Mouse (Mus musculus) midbrain, embryonic 16.5 days (tissue): ENCODE data around the gene Frmpd2. TPM values are rescaled to one million over a fixed set of nuclear protein-coding genes. Genes with fewer than 3 reads are reported as not detected.

Experiments
- ATAC-seq: fragments of 200-750 bp; cut with Nextera tagmentation; 2 replicates; pipeline ENCODE4 v1.8.0; 2017; ENCODE audit warnings: moderate TSS enrichment
- H3K27ac ChIP-seq: fragments of 300-500 bp; sonication (generic); 2 replicates; pipeline ENCODE4 v1.5.1; 2014; ENCODE audit warnings: mild to moderate bottlenecking, low read length, mixed read lengths
- H3K27me3 ChIP-seq: fragments of 300-500 bp; sonication (generic); 2 replicates; pipeline ENCODE4 v1.6.1; 2014; ENCODE audit warnings: low read depth, low read length, mixed read lengths; ENCODE audit not compliant: control insufficient read depth, insufficient read depth
- H3K36me3 ChIP-seq: fragments of 300-500 bp; sonication (generic); 2 replicates; pipeline ENCODE4 v1.6.1; 2014; ENCODE audit warnings: mild to moderate bottlenecking, low read length, moderate library complexity, mixed read lengths; ENCODE audit not compliant: control insufficient read depth, insufficient read depth
- H3K4me1 ChIP-seq: fragments of 300-500 bp; sonication (generic); 2 replicates; pipeline ENCODE4 v1.6.1; 2014; ENCODE audit warnings: mild to moderate bottlenecking, low read length, mixed read lengths; ENCODE audit not compliant: control insufficient read depth, insufficient read depth
- H3K4me2 ChIP-seq: fragments of 300-500 bp; sonication (generic); 2 replicates; pipeline ENCODE4 v1.6.1; 2014; ENCODE audit warnings: mild to moderate bottlenecking, low read length, mixed read lengths
- H3K4me3 ChIP-seq: fragments of 300-500 bp; sonication (generic); 2 replicates; pipeline ENCODE4 v1.5.1; 2014; ENCODE audit warnings: low read depth, mild to moderate bottlenecking, low read length, moderate library complexity, mixed read lengths
- H3K9ac ChIP-seq: fragments of 300-500 bp; sonication (generic); 2 replicates; pipeline ENCODE4 v1.6.1; 2014; ENCODE audit warnings: low read depth, low read length, mixed read lengths
- H3K9me3 ChIP-seq: fragments of 300-500 bp; sonication (generic); replicated peaks from 2 replicates; pipeline ENCODE4 v1.6.1; 2014; ENCODE audit warnings: mild to moderate bottlenecking, low read length, mixed read lengths; ENCODE audit not compliant: control insufficient read depth, poor library complexity, severe bottlenecking
- WGBS: fragments of 180-500 bp; shearing (Covaris S2); extraction: QIAGEN DNeasy Blood & Tissue Kit; methylation state at CpG from one replicate; pipeline ENCODE4 v1.1.7; 2014; 5-methylcytosine and 5-hydroxymethylcytosine counted together
- polyA plus RNA-seq: library from polyadenylated mRNA; unstranded; fragments of >200 nt; fragmentation: Nextera tagmentation; extraction: Ambion mirVana; gene quantifications from 2 replicates; pipeline ENCODE4 v1.2.1, GENCODE M21; 2015

Gene Frmpd2
- polyA plus RNA-seq, 1 experiment from 2014 or later, result 0.48 TPM

DNA sequence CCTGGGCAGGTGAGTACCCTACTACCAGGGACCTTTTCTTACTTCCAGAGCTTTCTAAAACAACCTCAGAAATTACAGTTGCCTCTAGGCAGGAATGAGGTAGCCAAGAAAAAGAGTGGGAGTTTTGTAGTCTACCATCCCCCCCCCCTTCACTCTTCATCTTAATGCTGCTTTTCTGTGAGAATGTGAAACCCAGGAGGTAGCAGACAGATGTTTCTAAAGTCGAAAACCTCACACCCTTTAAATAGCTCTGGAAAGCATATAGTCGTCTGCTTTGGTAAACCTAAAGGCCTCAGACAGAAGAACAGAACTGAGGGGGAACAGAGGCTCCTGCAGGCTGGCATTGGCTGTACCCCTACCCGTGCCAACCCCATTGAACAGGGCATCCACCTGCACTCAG, 77.2 kb downstream of the Frmpd2 start:
- no peak for ATAC-seq
- WGBS, result 75% methylated on average over 3 of the region's 3 CpGs
- no peak overlapping the region for H3K4me3 ChIP-seq

DNA sequence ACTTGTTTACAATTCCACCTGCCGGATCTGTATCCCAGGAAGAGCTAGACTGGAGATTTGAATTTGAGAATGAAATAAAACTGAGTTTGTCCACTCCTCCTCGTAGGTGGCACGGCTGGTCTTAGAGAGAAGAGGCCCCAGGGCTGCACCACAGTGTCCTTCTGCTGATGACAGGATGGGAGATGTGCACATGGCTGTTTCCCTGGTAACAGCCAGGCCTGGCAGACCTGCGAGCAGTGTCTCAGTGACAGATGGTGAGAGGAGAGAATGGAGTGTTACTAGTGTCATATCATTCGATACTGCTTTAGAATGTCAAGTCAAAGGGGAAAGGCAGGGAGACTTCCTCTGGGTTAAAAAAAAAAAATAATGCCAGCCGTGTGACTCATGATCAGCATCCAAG, 78.4 kb downstream of the Frmpd2 start:
- 41% methylated on average over 6 of the region's 6 CpGs for WGBS
- no peak overlapping the region for H3K4me2 ChIP-seq
- no peaks in the 10 kb centered on the region for H3K36me3 ChIP-seq
- no peak overlapping the region for H3K4me3 ChIP-seq
- peak overlapping the region; percentile 61 for H3K27ac ChIP-seq
- no peak overlapping the region; the same call in 1 of the 2 replicates for H3K9ac ChIP-seq
- ATAC-seq, result peak; percentile 93
- H3K27me3 ChIP-seq, result no peaks in the 10 kb centered on the region
- H3K4me1 ChIP-seq, result peaks cover 7% of the 10 kb centered on the region
- no peaks in the 10 kb centered on the region for H3K9me3 ChIP-seq

More for the DNA sequence above, 77.2 kb downstream of the Frmpd2 start:
- peaks cover 7% of the 10 kb centered on the region for H3K4me1 ChIP-seq
- no peak overlapping the region for H3K9ac ChIP-seq
- no peak overlapping the region for H3K27ac ChIP-seq
- no peaks in the 10 kb centered on the region for H3K36me3 ChIP-seq
- H3K27me3 ChIP-seq, result no peaks in the 10 kb centered on the region
- H3K9me3 ChIP-seq, result no peaks in the 10 kb centered on the region
- no peak overlapping the region for H3K4me2 ChIP-seq

DNA sequence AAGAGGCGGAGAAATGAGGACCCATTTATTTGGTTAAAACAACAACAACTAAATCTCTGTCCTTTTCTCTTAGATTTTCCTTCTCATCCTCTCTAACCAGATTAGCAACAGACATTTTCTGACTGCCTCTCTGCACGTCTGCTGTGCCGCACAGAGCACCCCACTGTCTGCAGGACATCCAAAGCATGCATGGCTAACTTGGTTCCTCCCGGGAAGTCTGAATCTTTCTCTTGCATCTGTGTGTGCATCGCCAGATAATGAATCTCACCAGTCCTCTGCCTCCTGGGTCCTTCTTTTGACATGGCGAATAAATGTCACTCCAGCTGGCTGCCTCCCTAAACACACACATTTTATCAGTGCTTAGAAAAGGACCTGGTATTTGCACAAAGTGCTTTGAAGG, 99.2 kb downstream of the Frmpd2 start:
- H3K27me3 ChIP-seq, result no peaks in the 10 kb centered on the region
- peaks cover 9% of the 10 kb centered on the region for H3K4me1 ChIP-seq
- H3K27ac ChIP-seq, result peak overlapping the region; percentile 23; the same call in 1 of the 2 replicates
- H3K4me2 ChIP-seq, result no peak overlapping the region
- H3K9me3 ChIP-seq, result no peaks in the 10 kb centered on the region
- H3K4me3 ChIP-seq, result no peak overlapping the region
- H3K9ac ChIP-seq, result no peak overlapping the region
- peak; percentile 60; the same call in 1 of the 2 replicates for ATAC-seq
- no peaks in the 10 kb centered on the region for H3K36me3 ChIP-seq
- 17% methylated on average over 6 of the region's 6 CpGs for WGBS

DNA sequence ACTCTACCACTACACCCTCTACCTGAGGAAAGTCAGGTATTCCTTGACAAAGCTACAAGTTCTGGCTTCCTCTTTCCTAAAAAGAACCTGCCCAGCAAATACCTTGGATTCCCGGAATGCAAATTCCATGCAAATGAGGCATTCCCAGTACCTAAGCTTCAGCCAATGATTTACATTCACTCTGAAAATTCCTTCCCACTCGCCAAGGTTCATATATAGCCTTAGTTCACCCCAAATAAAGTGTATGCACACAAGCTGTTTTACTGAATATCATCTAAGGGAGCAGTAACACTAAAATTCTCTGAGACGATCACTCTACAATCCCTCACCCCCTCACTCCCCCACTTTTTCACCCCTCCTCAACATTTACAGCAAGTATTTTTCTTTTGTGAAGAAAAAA, 102.1 kb downstream of the Frmpd2 start:
- H3K27ac ChIP-seq, result no peak overlapping the region
- ATAC-seq, result no peak
- H3K4me1 ChIP-seq, result peaks cover 9% of the 10 kb centered on the region
- H3K4me3 ChIP-seq, result no peak overlapping the region
- no peak overlapping the region for H3K9ac ChIP-seq
- H3K9me3 ChIP-seq, result no peaks in the 10 kb centered on the region
- H3K36me3 ChIP-seq, result no peaks in the 10 kb centered on the region
- no peak overlapping the region for H3K4me2 ChIP-seq
- H3K27me3 ChIP-seq, result no peaks in the 10 kb centered on the region
- WGBS, result 73% methylated on average over 3 of the region's 3 CpGs

DNA sequence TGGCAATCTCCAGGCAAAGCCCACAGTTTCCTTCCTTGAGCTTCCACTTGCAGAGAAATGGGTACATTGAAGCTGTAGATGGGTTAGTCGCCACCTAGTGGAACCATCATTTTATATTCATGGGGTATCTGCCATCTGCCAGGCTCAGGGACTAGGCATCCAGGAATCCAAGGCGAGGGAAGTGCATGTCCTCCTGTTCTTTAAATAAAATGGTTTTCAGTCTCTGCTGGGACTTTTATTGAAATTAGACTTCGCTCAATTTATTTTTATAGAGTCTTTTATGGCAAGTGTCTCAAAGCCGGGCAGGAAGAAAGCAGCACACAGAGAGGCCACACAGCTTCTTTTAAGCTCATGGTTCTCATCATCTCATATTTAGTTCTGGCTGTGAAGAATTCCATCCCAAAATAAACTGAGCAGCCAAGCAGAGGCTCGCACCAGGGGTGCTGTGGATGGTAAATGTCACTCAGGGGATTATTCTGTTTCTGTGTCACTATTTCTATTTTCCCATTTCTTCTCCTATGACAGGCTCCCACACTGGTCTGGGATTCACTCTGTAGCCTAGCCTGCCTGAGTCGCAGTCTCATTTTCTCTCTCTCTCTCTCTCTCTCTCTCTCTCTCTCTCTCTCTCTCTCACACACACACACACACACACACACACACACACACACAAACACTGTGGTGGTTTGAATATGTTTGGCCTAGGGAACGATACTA, 108.4 kb downstream of the Frmpd2 start:
- H3K27me3 ChIP-seq, result no peaks in the 10 kb centered on the region
- H3K9ac ChIP-seq, result no peak overlapping the region
- no peaks in the 10 kb centered on the region for H3K4me1 ChIP-seq
- WGBS, result 66% methylated on average over 7 of the region's 7 CpGs
- ATAC-seq, result no peak
- no peak overlapping the region for H3K4me2 ChIP-seq
- no peaks in the 10 kb centered on the region for H3K36me3 ChIP-seq
- H3K27ac ChIP-seq, result no peak overlapping the region
- H3K4me3 ChIP-seq, result no peak overlapping the region
- H3K9me3 ChIP-seq, result no peaks in the 10 kb centered on the region

DNA sequence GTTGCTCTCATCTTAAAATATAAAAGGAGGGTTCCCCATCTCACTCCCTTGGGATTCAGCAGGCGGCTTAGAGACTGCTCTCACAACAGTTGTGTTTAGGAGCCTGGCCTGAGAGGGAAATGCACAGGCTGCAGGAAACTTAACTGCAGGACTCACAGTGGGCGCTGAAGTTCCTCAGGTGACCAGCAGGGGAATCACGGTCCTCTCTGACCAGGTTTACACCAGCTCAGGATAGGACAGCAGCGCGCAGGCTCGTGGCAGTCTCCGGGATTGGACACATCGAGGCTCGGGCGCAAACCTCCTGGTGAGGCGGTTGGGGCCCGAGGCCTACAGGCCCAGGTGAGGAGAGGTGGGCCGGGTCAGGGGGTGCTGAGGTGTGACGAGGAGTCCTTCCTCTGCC, 117.5 kb downstream of the Frmpd2 start, which contains the start of gene Ptpn20:
Ptpn20 (plus strand) TSS at position 257 of the 400 bp plus-strand sequence.
- 67% methylated on average over 14 of the region's 14 CpGs for WGBS
- Histone ChIP-seq H3K4me1 (no peaks in the 10 kb centered on the region), H3K4me3 (no peak within 1 kb of the TSS), H3K4me2 (no peak within 1 kb of the TSS), H3K9ac (no peak within 1 kb of the TSS), H3K27ac (no peak within 1 kb of the TSS), H3K9me3 (no peaks in the 10 kb centered on the region), H3K27me3 (no peaks in the 10 kb centered on the region), H3K36me3 (no peaks in the 10 kb centered on the region)
- no peak for ATAC-seq

DNA sequence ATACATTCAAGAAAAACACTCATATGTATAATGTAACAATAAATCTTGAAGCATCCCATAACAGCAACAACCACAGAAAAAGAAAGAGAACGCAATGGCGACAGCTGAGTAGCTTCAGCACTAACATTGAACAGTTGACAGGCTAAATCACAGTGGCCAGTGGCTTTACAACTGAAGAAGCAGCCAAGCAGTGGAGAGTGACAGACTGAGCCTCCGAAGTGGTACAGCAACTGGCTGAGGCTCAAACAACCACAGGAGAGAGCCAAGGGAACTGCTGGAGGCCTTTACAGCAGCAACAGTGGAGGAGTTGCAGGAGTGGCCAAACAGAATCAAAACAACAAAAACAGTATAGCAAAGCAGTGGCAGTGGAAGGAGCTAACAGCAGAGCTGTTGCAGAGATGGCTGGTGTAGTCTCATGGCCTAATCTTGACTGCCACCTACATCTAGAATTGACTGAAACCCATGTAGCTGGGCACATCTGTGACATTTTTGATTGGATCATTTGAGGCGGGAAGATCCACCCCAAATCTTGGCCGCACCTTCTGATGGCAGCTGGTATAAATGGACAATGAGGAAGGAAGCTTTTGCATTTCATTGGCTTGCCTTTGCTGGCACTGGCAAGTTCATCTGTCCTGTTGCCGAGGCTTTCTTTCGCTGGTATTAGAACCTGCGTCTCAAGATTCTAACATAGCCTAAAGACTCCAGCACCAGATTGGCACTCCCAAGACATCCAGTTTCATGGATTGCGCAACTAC, 127.1 kb downstream of the Frmpd2 start:
- no peaks in the 10 kb centered on the region for H3K9me3 ChIP-seq
- H3K9ac ChIP-seq, result no peak overlapping the region
- WGBS, result 91% methylated on average over 9 of the region's 9 CpGs
- H3K4me1 ChIP-seq, result no peaks in the 10 kb centered on the region
- H3K36me3 ChIP-seq, result no peaks in the 10 kb centered on the region
- H3K4me2 ChIP-seq, result no peak overlapping the region
- ATAC-seq, result no peak
- H3K4me3 ChIP-seq, result no peak overlapping the region
- H3K27ac ChIP-seq, result no peak overlapping the region
- no peaks in the 10 kb centered on the region for H3K27me3 ChIP-seq

DNA sequence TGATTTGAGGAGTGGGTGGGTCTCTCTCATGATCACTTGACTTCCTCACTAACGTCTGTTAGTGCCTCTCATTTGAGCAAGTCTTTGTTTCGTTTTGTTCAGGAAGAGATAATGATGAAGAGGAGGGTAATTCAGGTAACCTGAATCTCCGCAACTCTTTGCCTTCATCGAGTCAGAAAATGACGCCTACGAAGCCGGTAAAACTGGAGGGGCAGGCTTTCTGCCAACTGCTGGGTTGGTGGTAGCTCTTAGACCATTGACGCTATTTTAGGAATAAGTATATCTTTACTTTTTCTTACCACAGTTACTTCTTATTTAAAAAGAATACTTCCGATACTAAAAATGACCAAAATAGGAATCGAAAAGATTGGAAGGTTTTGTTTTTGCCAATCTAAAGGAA, 135.9 kb downstream of the Frmpd2 start:
- WGBS, result 92% methylated on average over 10 of the region's 10 CpGs
- ATAC-seq, result no peak

More for the DNA sequence above, 135.9 kb downstream of the Frmpd2 start:
- Histone ChIP-seq H3K27ac (no peak overlapping the region), H3K9me3 (no peaks in the 10 kb centered on the region; the same call in 1 of the 2 replicates), H3K4me1 (no peaks in the 10 kb centered on the region), H3K4me3 (no peak overlapping the region), H3K4me2 (no peak overlapping the region), H3K27me3 (no peaks in the 10 kb centered on the region), H3K36me3 (no peaks in the 10 kb centered on the region), H3K9ac (no peak overlapping the region)
